Mouse (Mus musculus) G1E (cell line): ENCODE results near the gene Gm13289.
"Not testable (repeated sequence)": the region's sequence is repeated elsewhere in the genome, so short reads cannot be mapped to it uniquely, and the experiment has no call there.

Source experiments
- CTCF ChIP-seq: IDR thresholded peaks from 2 replicates; pipeline ENCODE4 v1.5.1; 2012; ENCODE audit warnings: low read depth, low read length, inconsistent platforms, mixed read lengths
- GATA1 ChIP-seq: IDR thresholded peaks from 2 replicates; pipeline ENCODE4 v1.6.1; 2012; ENCODE audit warnings: borderline replicate concordance, low read length, inconsistent platforms, mixed read lengths
- TAL1 ChIP-seq: conservative IDR thresholded peaks from 2 replicates; pipeline ENCODE4 v1.6.1; 2012; ENCODE audit warnings: low read depth, low read length, inconsistent platforms, mixed read lengths

GRCm38 (mm10) chr4:88763384-88764018, 13.2 kb upstream of the Gm13289 start:
- TF ChIP-seq CTCF, TAL1, GATA1: not testable (repeated sequence)
